Mouse (Mus musculus) E14TG2a.4 (cell line): ENCODE measurements around the gene Ddx42.

Source experiments
- CTCF ChIP-seq: conservative IDR thresholded peaks from 2 replicates; pipeline ENCODE4 v1.5.1; 2014; ENCODE audit warnings: low read length
- POU5F1 ChIP-seq: IDR thresholded peaks from 2 replicates; pipeline ENCODE4 v1.6.1; 2014; ENCODE audit warnings: low read length, borderline replicate concordance

GRCm38 (mm10) chr11:106273311-106273684 lies 56.6 kb downstream of the Ddx42 start:
- no peak for TF ChIP-seq CTCF
- no peak for TF ChIP-seq POU5F1
